Mouse (Mus musculus): ENCODE results near the gene Olfr1357. TPM values are rescaled to one million over a fixed set of nuclear protein-coding genes. Genes with fewer than 3 reads are reported as not detected.
"Not testable (repeated sequence)": the region's sequence is repeated elsewhere in the genome, so short reads cannot be mapped to it uniquely, and the experiment has no call there.

The Olfr1357 gene
- total RNA-seq (2021), result not detected

DNA sequence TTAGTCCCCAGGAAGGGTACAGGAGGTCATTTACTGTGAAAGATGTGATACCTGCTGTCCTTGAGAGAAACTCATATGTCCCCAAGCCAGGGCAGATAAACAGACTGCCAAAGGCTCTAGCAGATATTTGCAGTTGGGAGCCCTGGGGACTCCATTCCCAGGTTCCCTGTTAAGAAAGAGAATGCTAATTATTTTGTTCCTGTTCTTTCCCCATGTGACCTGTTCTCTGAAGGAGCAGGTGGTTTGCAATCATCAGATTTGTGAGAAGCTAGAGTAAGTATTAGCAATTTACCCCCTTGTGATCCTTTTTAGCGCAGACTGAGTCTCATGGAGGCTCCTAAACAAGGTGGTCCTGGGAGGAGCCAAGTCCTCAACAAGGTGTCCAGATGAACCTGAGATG, at the start of gene Olfr1357:
Gene Olfr1357 (minus strand): TSS at position 101 of the 400 bp plus-strand sequence.
- DNase-seq (ENCODE audit: extremely low spot score in 1 of 2, low spot score in 2 of 2), result no peak
- intact Hi-C loops (cut with DNase I), result no loop called here

DNA sequence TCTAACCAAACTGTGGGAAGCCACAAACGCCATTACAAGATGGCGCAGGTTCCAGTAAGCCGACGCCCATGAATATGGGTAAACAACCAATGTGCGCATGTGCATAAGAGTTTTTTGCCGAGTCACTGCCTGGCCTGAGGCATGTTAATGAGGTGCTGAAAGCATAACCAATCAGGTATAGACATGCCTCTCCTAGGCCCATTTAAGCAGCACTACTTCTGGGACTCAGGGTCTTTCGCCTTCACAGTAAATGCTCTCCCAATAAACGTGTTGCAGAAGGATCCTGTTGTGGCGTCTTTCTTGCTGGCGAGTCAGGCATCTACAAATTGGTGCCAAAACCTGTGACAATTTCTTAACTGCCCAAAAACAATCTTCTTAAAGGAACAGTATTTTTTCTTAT, 48.8 kb upstream of the Olfr1357 start:
- DNase-seq (ENCODE audit: extremely low spot score in 1 of 2, low spot score in 2 of 2); intact Hi-C loops (cut with DNase I): not testable (repeated sequence)

DNA sequence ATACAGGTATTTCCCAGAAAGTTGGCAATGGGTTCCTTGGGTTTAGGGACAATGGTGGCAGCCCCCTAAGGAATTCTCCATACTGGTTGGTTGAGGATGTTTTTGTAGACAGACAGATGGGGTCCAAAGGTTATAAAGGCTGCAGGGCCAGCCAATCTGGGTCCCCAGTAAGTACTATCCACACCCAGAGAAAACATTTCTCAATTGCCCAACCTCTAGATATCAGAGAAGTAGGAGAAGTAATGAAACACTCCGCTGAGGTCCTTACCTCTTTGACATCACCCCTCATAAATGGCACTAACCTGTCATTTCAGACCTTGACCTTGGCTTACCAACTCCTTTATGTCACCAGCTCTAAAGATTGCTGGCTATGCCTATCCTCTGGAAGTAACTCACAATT, 46.7 kb upstream of the Olfr1357 start:
- intact Hi-C loops (cut with DNase I), result no loop called here
- no peak for DNase-seq (ENCODE audit: extremely low spot score in 1 of 2, low spot score in 2 of 2)

DNA sequence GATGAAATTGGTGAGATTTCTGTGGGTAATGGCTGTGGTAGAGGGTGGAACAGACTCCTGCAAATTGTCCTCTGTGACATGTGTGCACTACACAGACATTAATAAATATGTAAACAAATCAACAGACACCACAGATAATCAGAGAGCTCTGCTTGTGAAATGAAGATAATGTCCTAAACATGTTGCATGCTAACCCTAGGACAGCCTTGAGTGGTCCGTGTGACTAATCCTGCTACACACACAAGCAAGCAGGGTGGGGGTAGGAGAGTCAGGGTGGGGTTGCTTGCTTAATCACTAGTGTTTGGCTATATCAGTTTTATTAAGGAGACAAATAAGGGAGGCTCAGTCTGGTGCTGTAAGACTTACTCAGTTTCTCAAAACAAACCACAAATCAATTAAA, 43.3 kb upstream of the Olfr1357 start:
- intact Hi-C loops (cut with DNase I), result no loop called here

DNA sequence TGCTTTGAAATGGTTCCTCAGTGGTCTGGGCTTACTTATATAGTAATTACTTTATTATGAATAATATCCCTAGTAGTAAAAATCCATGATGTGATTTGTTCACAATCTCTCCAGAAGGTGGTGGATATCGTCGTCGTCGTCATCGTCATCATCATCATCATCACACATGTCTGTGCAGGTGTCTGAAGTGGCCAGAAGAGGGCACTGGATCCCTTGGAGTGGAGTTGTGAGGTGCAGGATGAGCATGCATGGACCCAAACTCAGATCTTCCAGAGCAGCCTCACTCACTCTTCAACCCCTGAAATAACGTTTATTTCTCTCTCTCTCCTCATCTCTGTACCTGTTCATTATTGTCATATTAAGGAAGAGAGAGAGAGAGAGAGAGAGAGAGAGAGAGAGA, 14.4 kb upstream of the Olfr1357 start:
- intact Hi-C loops (cut with DNase I), result loop anchor here (5.0 to 10.0 kb wide), 2 partner anchors 112 to 485 kb away; no protein-coding TSS in a partner anchor
- peak; percentile 20 to 49 for DNase-seq (ENCODE audit: extremely low spot score in 1 of 2, low spot score in 2 of 2)

More for the DNA sequence above, 43.3 kb upstream of the Olfr1357 start:
- DNase-seq (ENCODE audit: extremely low spot score in 1 of 2, low spot score in 2 of 2), result no peak

DNA sequence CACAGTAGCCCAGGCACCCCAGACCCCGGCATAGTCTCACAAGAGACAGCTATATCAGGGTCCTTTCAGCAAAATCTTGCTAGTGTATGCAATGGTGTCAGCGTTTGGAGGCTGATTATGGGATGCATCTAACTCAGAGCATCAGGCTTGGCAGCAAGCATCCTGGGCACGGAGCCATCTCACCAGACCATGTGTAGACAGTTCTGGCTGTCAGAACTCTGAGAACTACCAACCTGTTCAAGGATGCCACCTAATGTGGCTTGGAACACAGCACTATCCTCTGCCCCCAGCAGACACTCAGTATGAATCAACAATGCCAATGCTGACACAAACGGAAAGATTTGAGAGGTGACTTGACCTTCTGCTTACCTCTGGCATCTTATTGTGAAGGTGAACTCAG, 12.3 kb upstream of the Olfr1357 start:
- intact Hi-C loops (cut with DNase I), result loop anchor here (5.0 to 10.0 kb wide), 2 partner anchors 115 to 487 kb away; no protein-coding TSS in a partner anchor
- DNase-seq (ENCODE audit: extremely low spot score in 1 of 2, low spot score in 2 of 2), result peak; percentile 10 to 44

DNA sequence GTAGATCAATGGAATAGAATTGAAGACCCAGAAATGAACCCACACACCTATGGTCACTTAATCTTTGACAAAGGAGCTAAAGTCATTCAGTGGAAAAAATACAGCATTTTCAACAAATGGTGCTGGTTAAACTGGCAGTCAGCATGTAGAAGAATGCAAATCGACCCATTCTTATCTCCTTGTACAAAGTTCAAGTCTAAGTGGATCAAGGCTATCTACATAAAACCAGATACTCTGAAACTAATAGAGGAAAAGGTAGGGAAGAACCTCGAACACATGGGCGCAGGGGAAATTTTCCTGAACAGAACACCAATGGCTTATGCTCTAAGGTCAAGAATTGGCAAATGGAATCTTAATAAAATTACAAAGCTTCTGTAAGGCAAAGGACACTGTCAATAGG, 5.3 kb upstream of the Olfr1357 start:
- DNase-seq (ENCODE audit: extremely low spot score in 1 of 2, low spot score in 2 of 2); intact Hi-C loops (cut with DNase I): not testable (repeated sequence)

DNA sequence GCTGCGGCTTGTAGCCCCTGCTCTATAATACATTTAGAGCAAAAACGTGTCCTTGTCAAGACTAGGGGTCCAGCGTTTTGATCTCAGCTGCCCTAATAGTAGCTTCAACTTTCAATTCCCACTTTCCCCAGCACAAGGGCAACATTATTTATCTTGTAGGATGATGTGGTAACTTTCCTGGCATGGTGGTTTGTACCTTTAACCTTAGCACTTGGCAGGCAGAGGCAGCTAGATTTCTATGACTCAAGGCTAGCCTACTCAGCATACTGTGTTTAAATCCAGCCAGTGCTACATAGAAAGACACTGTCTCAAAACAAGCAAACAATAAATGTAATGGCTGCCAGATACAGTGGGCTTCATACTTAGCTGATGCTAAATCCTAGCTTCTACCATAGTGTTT, 10.3 kb downstream of the Olfr1357 start:
- intact Hi-C loops (cut with DNase I), result loop anchor here (10.0 kb wide), 2 partner anchors 63 to 93 kb away; partner anchors contain the start of gene Olfr1358
- no peak for DNase-seq (ENCODE audit: extremely low spot score in 1 of 2, low spot score in 2 of 2)

DNA sequence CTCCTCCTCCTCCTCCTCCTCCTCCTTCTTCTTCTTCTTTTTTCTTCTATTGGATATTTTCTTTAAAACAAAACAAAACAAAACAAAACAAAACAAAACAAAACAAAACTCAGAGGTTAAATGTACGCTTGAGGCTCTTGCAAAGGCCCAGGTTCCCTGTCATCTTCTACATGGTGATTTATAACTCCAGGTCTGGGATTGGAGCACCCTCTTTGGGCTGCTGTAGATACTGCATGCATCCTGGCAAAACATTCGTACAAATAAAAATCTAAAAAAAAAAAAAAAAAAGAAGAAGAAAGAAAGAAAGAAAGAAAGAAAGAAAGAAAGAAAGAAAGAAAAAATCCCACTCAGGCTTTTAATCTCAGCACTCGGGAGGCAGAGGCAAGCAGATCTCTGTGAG, 12.8 kb downstream of the Olfr1357 start:
- DNase-seq (ENCODE audit: extremely low spot score in 1 of 2, low spot score in 2 of 2), result peak; percentile 16 to 49
- intact Hi-C loops (cut with DNase I), result loop anchor here (10.0 kb wide), 2 partner anchors 60 to 90 kb away; partner anchors contain the start of gene Olfr1358

DNA sequence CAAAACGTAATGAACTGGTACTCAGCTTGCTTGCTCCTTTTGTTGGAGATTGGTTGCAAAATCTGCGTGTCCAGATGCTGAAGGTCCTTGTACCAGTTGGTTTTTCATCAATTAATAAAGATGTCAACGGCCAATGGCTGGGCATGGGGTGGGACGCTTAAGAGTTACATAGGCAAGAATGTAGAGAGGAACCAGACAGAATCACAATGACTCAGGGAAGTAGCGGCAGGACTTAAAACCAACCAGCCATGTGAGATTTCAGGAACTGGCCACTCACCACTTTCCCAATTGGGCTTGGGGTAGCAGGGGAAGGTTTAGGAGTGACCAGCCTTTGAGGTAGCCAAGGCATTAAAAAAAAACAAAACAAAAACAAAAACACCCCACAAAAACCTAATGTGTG, 18.0 kb downstream of the Olfr1357 start:
- intact Hi-C loops (cut with DNase I), result loop anchor here (10.0 kb wide), 2 partner anchors 55 to 85 kb away; partner anchors contain the start of gene Olfr1358
- no peak for DNase-seq (ENCODE audit: extremely low spot score in 1 of 2, low spot score in 2 of 2)

DNA sequence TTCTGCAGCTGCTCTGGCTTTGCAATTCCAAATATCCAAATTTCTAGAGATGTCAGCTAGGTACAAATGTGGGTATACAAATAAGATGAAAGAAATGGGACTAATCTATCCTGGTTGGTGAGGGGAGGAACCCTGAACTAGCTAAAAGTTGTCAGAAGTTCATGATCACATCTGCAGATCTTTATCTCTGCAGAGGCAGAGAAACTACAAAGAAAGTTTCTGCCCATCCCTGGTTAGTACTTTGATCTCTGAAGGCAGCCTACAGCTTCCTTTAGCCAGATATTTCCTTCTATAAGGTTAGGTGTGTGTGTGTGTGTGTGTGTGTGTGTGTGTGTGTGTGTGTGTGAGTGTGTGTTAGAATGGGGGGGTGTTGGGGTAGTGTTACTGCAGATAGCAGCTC, 23.3 kb downstream of the Olfr1357 start:
- no peak for DNase-seq (ENCODE audit: extremely low spot score in 1 of 2, low spot score in 2 of 2)
- intact Hi-C loops (cut with DNase I), result no loop called here

DNA sequence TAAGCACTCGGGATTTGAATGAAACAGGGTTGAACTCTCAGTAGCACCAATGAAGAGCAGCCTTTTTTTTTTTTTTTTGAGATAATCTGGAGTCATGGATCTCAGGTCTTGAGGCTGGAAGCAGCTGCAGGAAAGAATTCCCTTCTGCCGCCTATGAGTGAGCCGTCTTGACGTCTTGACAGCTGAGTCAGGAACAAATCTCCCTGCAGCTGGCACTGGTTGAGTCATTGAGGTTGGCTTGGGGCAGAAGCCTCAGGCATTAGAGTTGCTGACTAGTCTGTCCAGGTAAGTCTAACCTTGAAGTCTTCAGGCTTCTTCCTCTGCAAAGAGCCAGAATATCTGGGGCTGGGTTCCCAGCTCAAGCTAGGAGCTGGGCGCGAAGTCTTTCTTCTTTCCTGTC, 23.7 kb downstream of the Olfr1357 start:
- DNase-seq (ENCODE audit: extremely low spot score in 1 of 2, low spot score in 2 of 2), result no peak
- intact Hi-C loops (cut with DNase I), result no loop called here

DNA sequence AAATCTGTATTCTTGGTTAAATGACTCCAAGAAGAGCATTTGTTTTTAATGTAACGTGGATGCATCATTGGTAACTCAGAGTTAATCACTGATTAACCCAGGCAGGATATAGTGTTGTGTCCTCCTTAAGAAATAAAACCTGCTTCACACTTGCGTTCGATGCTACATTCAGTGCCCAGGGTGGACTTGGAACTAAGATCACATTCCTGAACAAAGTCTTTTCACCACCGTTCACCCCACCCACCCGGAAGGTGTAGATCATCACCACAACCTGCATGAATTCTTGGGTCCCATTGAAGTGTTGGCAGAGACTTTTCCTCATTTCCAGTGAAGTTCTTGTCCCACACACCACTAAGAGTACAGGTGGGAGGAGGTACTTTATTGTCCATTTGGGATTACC, 24.1 kb downstream of the Olfr1357 start:
- intact Hi-C loops (cut with DNase I), result no loop called here
- no peak for DNase-seq (ENCODE audit: extremely low spot score in 1 of 2, low spot score in 2 of 2)

DNA sequence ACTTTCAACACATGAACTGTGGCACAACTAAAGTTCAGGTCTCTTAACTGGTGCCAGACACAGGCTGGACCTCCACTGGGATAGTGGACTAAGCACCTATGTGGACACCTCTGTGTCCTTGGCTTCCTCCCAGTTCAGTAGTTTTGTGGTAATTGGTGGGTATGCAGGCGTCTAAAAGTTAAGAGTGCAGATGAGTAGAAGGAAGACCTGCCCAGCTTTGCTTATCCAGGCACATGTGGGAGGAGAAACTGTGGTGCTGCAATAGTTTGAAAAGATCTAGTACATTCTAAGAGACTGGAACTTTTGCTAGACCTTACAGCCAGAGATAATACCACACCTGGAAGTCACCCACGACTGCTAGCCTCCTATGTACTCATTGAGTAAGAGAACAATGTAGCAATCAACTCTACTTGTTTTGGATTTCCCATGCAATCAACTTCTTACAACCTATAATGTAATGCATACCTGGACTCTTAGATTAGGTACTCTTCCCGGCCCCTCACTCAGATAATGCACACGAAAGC, 25.0 kb downstream of the Olfr1357 start:
- DNase-seq (ENCODE audit: extremely low spot score in 1 of 2, low spot score in 2 of 2), result no peak
- intact Hi-C loops (cut with DNase I), result no loop called here

DNA sequence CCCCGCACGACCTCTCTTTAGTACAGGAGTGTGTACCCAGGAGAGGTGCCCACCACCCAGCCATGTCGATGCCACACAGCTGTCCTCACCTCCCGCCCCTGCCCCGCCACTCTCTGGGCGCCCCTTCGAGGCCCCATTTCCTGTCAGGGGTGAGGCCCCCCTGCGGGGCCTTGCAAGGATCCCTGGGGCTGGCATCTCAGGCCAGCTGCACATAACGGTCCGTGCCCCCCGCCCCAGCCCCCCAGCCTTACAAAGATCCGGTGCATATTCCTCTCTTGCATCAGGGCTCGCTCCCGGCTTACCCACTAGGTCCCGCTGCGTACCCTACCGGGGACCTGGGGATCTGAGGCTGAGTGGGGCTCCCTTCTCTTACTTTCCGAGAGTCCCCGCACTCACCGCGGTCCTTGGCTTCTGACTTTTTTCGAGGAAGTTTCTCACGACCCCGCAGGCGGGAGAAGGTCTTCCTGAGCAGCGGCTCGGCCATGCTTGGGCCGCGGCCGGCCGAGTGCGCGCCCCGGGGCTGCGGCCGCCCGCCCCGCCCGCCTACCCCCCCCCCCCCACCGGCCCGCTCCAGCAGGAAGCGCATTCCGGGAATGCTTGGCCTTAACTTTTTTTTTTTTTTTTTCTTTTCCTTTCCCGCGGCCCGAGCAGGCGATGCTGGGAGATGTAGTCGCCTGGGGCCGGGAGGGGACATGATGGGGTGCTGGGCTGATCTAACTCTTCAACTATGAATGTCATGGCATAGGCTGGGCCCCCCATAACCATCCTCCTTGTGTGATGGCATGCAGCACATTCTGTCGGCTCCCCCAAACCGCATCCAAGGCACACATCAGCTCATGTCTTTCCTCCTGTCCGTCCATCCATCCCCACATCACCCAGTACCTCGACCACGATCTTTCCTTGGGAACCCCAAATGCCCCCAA, 26.2 kb downstream of the Olfr1357 start, which contains the start of gene Syde1:
Gene Syde1 (minus strand): TSS at position 559 of the 923 bp plus-strand sequence.
- intact Hi-C loops (cut with DNase I), result no loop called here
- DNase-seq (ENCODE audit: extremely low spot score in 1 of 2, low spot score in 2 of 2), result peak in 1 of 2 experiments; percentile 59

DNA sequence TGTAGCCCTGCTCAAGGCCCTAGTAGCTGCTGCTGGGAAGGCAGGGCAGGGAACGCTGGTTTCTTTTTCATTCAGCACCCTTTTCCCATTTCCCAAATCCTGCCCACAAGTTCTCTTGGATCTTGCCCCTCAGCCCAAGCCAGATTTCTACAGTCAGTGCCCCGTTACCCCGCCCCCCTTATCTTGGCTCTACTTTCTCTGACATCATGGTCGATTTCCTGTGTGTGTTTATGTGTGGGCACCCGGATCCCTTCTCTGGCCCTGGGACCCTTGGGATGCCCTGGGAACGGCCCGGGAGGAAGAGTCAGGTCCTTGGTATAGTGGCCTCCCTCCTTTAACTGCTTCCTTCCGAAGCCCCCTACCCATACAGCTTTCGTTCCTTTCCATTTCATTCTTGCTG, 27.1 kb downstream of the Olfr1357 start:
- DNase-seq (ENCODE audit: extremely low spot score in 1 of 2, low spot score in 2 of 2), result no peak
- intact Hi-C loops (cut with DNase I), result no loop called here

DNA sequence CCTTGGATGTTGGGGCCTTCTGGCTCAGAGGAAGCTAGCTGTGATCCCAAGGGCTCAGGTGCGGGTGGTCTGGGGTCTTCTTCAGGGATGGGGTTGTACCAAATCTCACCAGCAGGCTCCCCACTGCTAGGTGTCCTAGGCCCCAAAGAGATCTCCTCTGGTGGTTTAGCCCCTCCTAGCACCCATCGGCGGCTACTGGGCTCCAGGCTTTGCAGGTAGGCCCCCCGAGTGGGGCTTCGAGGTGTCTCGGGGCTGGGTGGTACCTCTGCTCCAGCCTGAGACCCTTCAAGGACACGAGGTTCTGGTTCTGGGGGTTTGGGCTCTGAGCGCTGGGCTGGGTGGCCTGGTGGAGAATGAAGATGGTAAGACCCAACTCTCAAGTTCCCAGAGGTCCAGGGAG, 28.0 kb downstream of the Olfr1357 start:
- intact Hi-C loops (cut with DNase I), result no loop called here
- DNase-seq (ENCODE audit: extremely low spot score in 1 of 2, low spot score in 2 of 2), result no peak

DNA sequence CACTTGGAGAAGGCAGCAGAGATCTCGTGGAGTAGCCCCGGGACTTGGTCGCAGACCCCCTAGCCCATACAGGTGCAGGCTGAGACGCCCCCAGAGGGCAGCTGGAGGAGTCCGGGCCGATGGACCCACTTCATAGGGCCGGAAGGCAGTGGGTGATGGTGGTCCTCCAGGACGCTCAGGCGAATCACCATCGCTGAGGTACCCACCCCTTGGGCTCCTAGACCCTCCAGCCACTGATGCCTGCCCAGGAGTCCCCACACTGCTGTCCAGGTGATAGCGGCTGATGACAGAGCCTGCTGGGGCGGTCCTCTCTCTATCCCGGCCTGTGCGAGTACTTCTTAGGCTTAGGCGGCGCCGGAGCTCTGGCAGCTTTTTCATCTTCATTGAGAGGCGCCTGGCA, 28.6 kb downstream of the Olfr1357 start:
- intact Hi-C loops (cut with DNase I), result no loop called here
- DNase-seq (ENCODE audit: extremely low spot score in 1 of 2, low spot score in 2 of 2), result no peak

DNA sequence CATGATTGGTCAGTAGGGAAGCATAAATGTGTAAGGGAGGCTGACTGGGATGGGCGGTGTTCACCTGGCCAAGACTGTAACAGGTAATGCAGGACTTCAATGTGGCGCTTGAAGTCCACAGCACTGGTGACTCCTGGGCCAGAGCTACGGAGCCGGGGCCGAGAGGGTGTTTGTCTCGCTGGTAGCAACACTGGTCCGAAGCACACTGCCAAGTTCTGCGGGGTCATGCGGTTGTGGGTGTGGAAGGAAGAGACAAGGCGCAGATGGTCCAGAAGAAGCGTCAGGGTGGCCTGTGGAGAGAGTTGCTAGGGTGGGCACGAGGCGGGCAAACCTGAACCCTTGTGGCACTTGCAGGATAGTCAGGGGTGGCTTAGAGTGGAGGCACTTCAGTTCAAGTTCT, 31.8 kb downstream of the Olfr1357 start:
- DNase-seq (ENCODE audit: extremely low spot score in 1 of 2, low spot score in 2 of 2), result no peak
- intact Hi-C loops (cut with DNase I), result no loop called here

DNA sequence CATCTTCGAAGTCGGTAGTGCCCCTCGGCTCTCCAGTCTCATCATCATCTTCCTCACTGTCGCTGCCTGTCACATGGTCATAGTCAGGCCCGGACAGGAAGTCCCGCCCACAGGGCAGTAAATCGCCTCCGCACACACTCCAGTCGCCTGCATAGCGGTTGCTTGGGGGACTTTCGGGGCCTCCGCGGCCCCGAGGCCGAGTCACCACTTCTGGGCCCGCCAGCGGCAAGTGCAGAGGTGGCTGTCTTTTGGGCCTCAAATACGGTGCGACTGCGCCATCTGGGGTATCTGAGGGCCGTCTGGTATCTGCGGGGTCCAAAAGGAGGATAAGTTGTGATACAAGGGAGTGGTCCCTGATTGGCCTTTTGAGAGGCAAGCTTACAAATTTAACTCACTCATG, 32.3 kb downstream of the Olfr1357 start:
- intact Hi-C loops (cut with DNase I), result no loop called here
- DNase-seq (ENCODE audit: extremely low spot score in 1 of 2, low spot score in 2 of 2), result no peak
